Mouse (Mus musculus): ENCODE measurements around the gene Gm11273.

DNA sequence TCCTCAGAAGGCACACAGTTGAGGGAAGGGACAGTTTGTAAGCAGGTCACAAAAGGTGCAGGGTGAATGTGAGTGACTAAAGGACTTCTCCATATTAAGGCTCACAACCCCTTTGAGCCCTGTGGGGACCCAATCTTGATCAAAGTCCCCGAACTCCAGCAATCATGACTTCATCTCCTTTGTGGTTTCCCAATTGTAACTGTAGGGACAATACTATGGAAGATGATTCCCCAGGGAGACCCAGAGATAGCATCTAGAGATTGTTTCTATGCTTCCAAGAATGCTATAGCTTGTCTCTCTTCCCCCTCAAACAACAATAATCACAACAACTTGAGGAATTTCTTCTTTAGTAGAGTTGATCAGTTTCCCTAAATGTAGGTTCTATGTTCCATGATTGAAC lies 41.5 kb upstream of the Gm11273 start, which contains the start of gene Olfr1366:
- no peak for TF ChIP-seq ZNF384 (IDR thresholded peaks at IDR 0.05; ENCODE audit: low read depth, low read length)
- TF ChIP-seq POLR2AphosphoS2 (IDR thresholded peaks at IDR 0.05; ENCODE audit: low read depth, low read length): no peak
- no peak for TF ChIP-seq CTCF (conservative IDR thresholded peaks at IDR 0.05 in 1 of 2, IDR thresholded peaks at IDR 0.05 in 1 of 2; ENCODE audit: low read depth in 2 of 2, low read length in 2 of 2)
- no peak for TF ChIP-seq ZKSCAN1 (IDR thresholded peaks at IDR 0.05; ENCODE audit: borderline replicate concordance, low read depth, low read length)
- TF ChIP-seq MEF2A (IDR thresholded peaks at IDR 0.05; ENCODE audit: borderline replicate concordance, low read depth, low read length): no peak
- TF ChIP-seq CHD1 (IDR thresholded peaks at IDR 0.05; ENCODE audit: low read depth, low read length): no peak
- TF ChIP-seq EP300 (IDR thresholded peaks at IDR 0.05; ENCODE audit: low read length): no peak
- no peak for TF ChIP-seq NRF1 (IDR thresholded peaks at IDR 0.05; ENCODE audit: low read depth, low read length)
- no peak for TF ChIP-seq GABPA (IDR thresholded peaks at IDR 0.05; ENCODE audit: insufficient replicate concordance, low read depth, low read length)

Measured in CH12.LX (cell line).